Mouse (Mus musculus) lung, postnatal 0 days (tissue): ENCODE measurements at regions not wholly inside any gene's neighbourhood (a gene's known extent, or its start where the extent isn't known, plus 50 kb on each side); places are given as distances from the start of the nearest gene placed in this dataset.

Experiments
- CTCF ChIP-seq: IDR thresholded peaks from 2 replicates; pipeline ENCODE4 v1.5.1; 2016; ENCODE audit warnings: antibody characterized with exemption, mild to moderate bottlenecking
- EP300 ChIP-seq: IDR thresholded peaks from 2 replicates; pipeline ENCODE4 v1.6.1; 2016; ENCODE audit warnings: antibody characterized with exemption, mild to moderate bottlenecking, control low read depth

DNA sequence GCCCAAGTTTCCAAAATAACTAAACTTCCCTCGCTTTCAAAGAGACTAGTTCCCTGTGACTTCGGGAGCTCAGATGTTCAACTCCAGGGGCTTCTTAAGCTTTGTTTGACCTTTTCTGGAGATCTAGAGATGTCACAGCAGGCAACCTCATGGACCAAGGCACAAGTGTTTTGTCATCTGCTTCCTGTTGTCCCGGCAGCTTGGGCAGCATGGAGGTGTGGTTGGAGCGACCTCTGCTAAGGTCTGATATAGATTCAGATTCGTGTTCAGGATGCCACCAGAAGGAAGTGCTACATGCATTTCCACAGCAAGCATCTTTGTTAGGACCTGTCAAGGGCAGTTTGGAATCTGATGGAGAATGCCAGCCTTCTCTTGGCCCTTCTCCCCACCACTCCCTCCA is 242.1 kb upstream of the Foxq1 start:
- TF ChIP-seq EP300 (no peak), CTCF (no peak)
